Mouse (Mus musculus): ENCODE measurements around the gene Rtn4.

The Rtn4 gene

DNA sequence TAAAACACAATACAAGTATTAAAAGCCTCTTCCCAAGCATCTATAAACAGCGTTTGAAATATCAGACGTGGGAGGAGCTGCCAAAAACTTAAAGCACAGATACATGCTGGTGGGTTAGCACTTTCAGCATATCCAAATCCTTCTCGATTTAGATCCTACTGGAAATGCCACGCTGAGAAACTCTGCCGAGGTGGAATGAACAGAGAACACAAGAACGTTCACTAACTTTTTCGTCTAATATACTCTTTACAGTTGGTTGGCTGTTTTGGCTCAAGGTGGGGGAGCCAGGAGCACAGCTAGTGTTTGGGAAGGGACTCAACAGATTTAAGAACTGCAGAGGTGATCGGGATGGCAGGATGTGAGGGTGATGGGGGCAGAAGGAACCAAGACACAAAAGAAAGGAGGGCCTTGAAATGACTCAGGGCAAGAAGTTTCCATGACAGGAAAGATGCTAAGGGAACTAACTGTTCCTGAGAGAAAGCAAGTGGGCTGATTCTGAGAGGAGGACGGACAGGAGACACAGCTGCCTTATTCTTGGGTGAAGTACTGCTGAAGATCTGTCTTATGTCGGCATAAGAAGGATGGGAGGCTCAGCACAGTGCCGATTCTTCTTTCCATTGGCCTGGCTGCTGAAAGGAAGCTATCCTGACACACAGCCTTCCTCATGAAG is 73.7 kb downstream of the Rtn4 start:
- no peak for DNase-seq

DNA sequence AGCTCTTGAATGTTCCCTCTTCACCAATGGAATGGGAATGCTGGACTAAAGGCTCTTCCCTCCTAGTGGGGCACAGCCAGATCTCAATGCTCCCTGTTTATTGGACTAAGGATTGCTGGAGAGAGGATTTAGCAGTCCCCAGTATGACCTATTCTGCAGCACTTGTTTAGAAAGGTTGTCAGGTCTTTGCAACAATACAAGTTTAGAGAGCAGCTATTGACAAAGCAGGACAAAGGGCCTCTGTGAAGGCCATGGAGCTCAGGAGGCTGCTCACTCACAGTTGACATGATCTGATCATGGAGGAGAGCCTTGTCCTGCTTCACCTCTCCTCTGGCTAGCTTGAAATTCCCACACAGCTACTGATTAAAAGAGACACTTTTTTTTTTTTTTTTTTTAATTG is 75.8 kb downstream of the Rtn4 start:
- no peak for DNase-seq

DNA sequence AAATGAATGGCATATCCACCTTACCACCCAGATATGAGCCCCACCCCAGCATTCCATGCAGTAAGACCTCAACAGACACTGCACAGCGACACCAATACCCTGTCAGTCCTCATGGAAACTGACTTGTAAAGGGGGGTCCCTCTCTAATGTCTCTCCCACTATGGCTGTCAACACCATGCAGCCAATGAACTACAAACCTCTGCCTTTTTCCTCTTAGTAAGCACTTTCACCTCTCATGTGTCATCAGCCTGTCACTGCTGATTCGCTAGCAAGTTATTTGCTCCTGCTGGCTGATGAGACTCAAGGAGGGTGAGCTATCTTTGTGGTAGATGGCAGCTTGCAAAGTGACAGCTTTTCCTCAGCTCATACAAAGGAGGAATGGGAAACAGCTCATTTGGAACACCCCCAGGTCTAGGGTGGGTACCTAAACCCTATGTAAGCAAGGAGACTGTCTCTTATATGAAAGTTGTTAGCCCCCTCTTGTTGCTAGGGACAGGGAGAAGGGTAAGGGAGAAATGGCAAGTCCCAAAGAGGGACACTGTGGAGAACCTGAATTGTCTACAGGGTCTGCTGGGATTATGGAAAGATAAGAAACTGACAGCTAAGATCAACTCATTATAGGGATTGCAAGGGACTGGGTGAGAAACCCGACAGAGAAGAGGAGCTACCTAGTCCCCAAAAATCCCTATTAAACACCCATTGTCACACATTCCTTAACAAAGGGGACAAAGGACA is 78.1 kb downstream of the Rtn4 start:
- DNase-seq: no peak

DNA sequence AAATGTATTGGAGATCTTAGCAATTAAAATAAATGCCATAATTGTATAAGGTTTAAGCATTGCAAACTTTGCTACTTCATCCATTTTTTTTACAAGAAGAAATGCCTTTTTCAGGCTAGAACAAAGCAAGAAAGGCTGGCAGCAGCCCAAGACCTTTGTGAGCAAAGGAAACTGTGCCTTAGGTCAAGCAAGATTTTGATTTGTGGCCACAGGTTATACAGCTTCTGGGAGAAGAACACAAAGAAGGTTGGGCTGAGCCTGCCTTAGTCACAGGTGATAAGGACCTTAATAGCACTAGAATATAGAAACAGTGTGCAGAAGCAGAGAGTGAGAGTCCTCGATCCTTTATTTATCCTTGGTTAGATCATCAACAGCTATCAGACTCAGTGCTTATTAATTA is 79.5 kb downstream of the Rtn4 start:
- DNase-seq: no peak

DNA sequence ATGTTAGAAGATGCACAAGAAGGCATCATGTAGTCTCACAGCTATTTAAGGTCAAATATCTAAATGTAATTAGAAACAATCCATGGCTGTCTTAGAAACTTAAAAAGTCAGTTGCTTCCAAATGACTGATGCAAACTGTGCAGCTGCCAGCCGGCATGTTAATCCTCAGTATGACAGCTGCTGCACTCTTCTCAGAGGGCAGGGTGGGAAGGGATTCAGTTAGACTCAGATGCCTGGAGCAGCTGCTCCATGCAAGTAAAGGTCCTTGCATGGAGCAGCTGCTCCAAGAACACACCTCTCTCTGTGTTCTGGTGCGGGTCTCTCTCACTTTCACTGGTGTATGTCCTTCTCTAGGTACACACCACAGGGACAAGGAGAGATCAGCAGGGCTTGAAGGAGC is 81.5 kb downstream of the Rtn4 start:
- no peak for DNase-seq

DNA sequence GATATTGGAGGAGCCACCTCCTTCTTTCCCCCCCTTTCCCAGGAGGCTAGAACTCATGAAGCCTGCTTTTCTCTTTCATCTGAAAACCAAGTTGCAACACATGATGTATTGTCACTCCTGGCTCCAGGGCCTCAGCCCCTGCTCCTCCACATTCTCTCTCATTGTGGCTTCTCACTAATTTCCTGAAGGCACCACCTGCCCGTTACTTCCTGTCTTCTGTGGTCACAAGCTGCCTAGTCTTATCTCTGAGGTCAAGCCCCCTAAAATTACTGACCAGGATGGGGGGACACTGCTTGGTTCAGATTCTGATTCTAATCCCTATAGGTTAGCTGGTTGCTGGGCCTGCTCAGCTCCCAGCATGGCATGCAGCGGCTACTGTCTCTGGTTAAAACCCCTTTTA is 82.0 kb downstream of the Rtn4 start:
- no peak for DNase-seq

DNA sequence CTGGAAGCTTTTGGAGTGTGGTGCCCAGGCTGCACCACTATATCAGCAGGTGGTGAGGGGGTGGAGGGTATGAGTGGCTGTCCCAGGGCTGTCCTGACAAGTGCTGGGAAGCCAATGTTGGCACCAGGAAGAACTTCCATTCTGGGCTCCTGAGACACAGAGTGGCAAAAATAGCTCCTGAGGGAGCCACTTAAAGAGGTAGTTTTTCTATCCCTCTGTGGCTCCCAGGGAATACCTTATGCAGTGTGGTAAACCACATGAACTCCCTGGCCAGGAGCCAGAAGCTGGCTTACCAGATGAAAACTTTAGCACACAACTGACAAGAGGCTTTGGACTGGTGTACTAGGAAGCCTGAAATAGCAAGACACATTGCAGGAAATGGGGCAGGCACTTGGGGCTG is 85.2 kb downstream of the Rtn4 start:
- DNase-seq: no peak

DNA sequence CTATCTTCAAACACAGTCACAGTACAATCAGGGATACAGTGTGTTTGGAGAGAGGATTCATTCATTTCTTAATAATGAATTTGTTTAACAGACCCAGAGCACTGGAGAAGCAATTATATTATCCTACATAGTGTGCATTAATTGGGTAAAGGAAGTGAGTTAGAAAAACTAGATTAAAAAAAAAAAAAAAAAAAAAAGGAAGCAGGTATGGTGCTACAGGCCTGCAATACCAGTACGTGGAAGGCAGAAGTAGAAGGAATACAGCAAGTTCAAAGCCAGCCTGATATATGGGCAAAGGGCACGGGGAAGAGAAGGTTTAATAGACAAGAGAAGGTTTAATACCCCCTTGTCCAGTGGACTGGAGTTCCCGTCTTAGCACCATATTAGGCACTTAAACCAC is 86.2 kb downstream of the Rtn4 start:
- DNase-seq: no peak

DNA sequence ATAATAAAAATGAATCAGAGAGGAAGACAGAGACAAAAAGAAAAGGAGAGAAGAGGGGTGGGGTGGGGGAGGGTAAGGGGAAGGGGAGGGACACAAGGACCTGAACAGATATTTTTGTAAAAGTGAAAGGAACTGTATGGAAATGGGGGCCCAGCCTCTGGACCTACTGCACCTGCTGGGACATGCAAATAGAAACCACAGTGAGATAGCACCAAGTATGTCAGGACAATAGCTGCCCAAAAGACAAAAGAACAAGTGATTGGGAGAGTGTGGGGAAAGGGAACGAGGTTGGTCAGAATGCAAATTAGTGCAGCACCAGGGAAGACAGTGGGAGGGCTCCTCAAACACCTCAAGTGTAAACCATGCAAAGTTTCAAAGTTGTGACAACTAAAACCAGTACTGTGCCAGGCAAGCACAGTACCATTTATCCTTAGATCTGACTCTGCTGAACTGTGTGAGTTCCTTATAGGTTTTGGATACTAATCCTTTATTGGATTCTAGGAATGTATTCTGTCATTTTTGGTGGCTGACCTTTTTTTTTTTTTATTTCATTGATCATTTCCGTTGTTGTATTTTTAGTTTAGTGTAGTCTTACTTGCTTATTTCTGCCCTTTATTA is 86.8 kb downstream of the Rtn4 start:
- DNase-seq: no peak

DNA sequence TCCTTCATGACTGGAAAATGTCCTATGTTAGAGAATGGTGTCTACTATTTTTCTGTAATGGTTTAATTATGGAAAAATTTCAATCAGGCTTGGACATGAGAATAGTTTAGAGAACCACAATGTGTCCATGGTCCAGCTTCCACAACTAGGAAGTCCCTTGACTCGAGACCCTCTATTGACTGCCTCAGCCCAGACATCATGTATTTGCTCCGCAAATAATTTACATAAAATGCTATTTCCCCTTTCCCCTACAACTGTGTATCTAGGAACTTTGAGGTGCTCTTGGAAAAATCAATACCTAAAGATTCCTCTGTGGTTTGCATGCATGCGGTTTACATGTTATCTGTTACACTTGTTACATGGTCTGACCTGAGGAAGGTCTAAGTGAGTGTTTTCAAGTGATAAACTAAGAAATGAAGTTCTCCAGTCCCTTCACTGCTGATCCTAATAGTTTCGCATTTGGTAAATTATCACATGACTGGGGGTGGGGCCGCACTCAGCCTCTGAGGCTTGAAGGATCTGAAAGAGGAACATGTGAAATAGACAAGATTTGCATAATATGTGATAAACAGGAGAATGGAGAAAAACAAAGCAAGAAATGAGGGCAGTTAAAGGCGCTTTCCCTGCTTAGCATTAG is 94.0 kb downstream of the Rtn4 start:
- no peak for DNase-seq

DNA sequence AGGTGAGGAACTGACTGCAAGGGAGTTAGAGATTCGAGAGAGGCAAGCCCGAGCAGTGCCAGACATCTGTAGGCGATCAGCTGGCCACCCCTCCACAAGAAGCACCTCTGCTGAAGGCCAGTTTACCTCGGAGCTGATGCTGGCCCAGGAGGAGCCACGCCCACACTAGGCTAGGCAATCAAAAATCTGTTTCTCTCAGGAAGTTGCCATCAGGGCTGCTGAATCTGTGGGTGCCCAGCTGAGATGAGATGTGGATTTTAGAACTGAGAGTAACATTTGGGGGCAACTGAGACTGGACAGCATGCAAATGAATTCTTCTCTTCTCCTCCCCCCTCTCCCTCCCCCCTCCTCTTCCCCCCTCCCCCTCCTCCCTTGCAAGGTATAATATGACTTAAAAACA is 94.7 kb downstream of the Rtn4 start:
- DNase-seq: no peak

DNA sequence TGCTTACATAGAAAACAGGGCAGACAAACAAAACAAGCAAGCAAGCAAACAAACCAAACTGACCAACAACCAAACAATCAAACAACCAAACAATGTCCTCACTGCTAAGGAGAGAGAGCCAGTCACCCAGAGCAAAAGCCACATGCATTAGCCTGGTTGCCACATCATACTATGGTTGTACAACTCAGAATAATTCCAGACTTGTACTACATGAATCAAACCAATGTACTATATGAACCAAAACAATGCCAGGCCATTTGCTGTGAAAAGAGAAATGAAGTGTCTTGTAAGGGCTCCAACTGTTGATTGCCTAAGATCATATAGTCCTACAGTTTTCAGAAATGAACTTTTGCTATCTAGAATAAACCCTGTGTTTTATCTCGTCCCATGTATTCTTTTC is 95.8 kb downstream of the Rtn4 start:
- DNase-seq: no peak

DNA sequence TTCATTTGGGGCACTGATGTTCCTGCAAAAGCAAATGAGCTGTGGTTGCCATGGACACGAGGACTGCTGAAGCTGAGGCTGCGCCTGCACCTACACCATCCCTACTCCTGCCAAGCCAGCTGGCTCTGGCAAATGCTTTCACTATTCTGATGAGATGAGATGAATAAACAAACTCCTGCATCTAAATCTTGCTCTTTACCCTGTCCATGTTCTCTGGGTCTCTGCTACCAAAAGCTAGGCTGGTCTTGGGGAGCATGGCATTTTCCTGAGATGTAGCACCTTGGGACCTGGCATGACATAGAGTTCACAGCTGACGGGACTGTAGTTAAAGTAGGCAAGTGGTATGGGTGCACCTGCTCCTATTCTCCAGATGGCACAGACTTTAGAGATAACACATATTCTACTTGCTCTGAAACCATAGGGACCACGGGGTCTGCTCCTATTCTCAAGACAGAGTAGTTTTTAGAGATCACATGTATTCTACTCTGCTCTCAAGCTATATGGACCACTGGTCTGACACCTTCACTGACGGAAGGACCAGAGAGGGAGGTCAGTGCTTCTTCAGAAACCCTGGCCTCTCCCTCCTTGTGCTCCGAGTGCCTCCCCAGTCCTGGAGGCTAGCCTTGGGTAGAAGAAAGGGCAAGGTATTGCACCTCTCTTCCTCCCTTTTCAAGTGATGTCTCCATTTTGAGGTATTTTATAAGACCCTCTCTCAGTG is 96.3 kb downstream of the Rtn4 start:
- DNase-seq: peak; percentile 59

DNA sequence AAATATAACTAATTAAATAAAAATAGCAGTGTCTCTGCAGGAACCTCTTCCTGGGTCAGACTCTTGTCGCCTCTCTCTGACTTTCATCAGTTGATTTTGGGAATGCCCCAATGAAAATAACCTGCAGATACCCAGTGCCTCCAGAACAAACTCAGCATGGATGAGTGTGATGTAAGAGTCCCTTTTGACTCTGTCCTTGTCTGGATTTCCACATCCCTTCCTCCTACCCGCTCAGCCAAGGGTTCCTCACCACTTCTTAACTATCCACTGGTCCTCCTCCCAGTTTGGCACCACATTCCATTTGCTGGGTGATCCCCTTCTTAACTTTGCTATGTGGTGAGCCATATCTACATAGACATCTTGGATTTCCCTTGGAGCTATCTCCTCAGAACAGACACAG is 98.0 kb downstream of the Rtn4 start:
- no peak for DNase-seq
